Mouse (Mus musculus) bone marrow macrophage, adult 2 months (primary cell): ENCODE measurements around the gene Tinag.

Experiments used
- CTCF ChIP-seq: IDR thresholded peaks from 2 replicates; pipeline ENCODE4 v1.5.1; 2012; ENCODE audit warnings: low read depth, mild to moderate bottlenecking, low read length, moderate library complexity
- POLR2A ChIP-seq: IDR thresholded peaks from 2 replicates; pipeline ENCODE4 v1.6.1; 2012; ENCODE audit warnings: mild to moderate bottlenecking, low read depth, low read length, borderline replicate concordance

- TF ChIP-seq POLR2A (no peak), CTCF (no peak)
These were observed 597 bp upstream of the Tinag start for GRCm38 (mm10) chr9:77046067-77046715.
